Mouse (Mus musculus): ENCODE data around the gene Kiz. TPM values are rescaled to one million over a fixed set of nuclear protein-coding genes. Genes with fewer than 3 reads are reported as not detected.

Gene Kiz
- total RNA-seq (2022), result 100 to 1,000 TPM; 111 to 137 (median 121) TPM

- DNase-seq (ENCODE audit: low spot score), result peak; percentile 93
Observed at GRCm38 (mm10) chr2:146855599-146856039, at the start of gene Kiz. Gene Kiz (plus strand): TSS chr2:146855864.

DNA sequence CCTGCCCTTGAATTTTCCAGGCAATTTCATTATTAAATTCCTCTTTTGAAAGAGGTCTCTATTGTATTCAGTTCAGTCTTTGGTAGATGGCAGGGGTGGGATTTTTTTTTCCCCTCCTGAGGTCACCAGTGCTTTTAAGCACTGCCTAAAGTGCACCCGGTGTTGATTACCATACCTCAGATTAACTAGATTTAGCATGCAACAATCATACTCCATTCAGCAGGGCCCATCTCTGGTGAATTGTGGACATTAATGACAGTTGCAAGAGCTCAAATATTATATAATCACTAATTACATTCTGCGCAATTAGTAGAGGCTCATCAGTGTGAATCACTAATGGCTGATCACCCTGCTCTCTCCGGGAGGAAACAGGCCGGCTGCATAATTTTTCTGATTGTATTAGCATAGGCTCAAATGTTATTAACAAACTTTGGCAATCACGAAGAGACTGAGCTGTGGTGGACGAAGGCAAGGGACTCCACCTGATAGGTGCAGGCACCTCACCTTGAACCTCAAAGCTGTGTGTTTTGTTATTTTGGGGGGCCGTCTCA, 45.9 kb upstream of the Kiz start:
- DNase-seq (ENCODE audit: low spot score), result no peak

DNA sequence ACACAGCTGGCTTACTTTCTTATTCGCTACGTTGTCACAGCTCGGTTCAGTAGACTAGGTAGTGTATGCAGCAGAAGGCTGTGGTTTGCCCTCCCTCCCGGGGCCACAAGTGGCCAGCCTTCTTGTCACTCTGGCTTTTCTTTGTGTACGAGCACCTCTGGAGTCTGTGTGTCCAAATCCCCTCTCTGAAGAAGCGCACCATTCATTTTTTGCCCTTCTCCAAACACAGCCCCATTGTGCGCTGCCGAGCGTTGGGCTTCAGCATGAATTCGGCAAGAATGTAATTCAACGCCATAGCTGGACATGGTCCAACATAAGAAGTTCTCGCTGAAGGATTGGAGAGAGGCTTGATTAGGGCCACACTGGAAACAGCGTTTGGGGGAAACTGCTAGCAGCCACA, 45.0 kb upstream of the Kiz start:
- DNase-seq (ENCODE audit: low spot score), result no peak

DNA sequence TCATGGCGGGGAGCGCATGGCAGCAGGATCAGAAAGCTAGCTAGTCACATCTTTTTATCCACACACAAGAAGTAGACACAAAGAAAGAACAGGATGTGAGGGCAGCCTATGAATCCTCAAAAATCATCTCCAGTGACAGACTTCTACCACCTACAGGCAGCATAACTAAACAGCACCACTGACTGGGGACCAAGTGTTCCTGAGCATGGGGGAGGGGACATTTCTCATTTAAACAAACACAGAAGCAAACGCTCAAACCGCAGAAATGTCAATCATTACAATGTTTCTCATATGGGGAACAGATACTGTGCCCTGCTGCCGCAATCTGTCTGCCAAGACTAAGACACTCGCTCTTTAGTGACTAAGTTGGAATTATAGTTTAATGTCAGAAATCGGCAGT, 40.7 kb upstream of the Kiz start:
- no peak for DNase-seq (ENCODE audit: low spot score)

GRCm38 (mm10) chr2:146819065-146819464, 36.6 kb upstream of the Kiz start:
- no peak for DNase-seq (ENCODE audit: low spot score)

- no peak for DNase-seq (ENCODE audit: low spot score)
Observed at GRCm38 (mm10) chr2:146823483-146823951, 32.1 kb upstream of the Kiz start.

DNA sequence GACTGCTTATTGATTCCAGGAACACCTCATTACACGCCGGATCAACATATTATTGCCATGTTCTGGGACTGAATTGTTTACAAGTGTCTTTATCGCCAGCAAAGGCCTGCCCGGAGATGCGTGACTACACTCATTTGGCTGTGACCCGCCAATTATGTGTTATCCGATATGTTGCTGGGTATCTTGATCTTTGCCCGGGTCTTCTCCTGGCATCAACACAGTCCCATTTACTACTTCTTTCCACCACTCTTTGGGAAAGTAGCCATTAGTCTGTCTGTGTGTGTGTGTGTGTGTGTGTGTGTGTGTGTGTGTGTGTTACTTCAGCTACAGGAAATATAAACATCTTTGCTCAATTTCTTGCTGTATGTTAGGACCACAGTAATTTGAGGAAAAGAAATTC, 31.6 kb upstream of the Kiz start:
- DNase-seq (ENCODE audit: low spot score), result no peak

- no peak for DNase-seq (ENCODE audit: low spot score)
Observed at GRCm38 (mm10) chr2:146828006-146828405, 27.7 kb upstream of the Kiz start.

GRCm38 (mm10) chr2:146833222-146834063, 22.2 kb upstream of the Kiz start:
- DNase-seq (ENCODE audit: low spot score), result no peak

DNA sequence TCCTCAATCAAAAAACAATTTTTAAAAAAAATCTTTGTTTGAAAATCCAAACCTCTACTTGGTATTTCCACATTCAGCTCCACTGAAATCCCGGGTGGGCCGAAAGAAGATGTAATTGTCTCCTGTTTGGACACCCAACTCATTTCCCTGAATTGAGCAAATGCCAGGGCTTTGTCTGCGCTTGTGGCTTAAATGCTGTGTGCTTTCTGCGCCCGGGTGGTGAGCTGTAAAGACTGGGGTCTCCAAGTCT, 21.7 kb upstream of the Kiz start:
- DNase-seq (ENCODE audit: low spot score), result no peak

GRCm38 (mm10) chr2:146834314-146835201, 21.1 kb upstream of the Kiz start:
- DNase-seq (ENCODE audit: low spot score), result no peak

DNA sequence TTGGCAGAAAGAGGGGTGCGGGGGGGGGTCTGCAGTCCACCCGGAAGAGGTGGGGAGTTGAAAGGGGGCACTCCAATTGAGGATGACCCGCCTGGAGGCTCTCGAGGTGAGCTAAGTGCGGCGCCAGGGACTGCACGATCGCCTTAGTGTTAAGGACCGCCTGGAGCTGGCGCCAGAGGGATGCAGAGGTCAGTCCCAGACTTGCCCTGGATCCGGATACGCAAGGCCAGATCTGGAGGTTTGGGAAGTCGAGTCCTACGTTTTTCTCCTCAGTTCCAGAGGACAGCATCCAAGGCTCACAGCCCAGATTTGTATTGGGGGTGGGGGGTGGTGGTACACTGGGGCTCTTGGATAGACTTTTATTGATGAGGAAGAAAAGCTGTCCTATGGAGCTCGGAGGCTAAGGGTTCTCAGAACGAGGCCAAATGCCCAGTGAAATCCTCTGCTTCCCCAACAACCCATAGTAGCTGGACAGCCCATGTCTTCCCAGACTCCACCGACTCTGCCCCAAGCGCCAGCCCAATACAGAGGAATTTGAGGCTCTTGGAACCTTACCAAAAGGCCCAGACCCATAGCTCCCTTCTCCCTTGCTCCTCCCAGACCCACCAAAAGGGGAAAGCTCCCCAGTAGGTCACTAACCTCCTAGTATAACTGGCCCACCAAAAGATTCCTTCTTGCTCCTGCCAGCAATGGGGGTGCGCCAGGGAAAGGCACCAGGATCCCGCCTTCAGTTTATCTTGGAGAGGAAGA, 20.2 kb upstream of the Kiz start:
- no peak for DNase-seq (ENCODE audit: low spot score)

DNA sequence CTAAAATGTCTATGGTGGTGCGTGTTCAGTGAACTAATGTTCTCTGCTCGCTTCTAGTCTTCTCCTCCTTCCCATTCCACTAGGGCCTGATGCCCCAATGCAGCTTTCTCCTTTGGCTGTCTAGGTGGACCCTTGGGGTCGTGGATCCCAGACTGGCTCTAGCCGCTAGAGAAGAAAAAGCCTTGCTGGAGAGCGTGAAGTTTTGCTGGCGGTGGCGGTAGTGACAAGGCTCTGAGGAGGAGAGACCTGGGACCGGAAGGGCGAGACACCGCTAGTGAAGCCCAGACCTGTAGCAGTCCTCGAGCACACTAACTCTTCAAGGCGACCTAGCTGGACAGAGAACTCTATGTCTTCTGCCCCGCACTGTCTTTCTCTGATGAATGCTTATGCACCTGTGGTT, 19.4 kb upstream of the Kiz start:
- no peak for DNase-seq (ENCODE audit: low spot score)

DNA sequence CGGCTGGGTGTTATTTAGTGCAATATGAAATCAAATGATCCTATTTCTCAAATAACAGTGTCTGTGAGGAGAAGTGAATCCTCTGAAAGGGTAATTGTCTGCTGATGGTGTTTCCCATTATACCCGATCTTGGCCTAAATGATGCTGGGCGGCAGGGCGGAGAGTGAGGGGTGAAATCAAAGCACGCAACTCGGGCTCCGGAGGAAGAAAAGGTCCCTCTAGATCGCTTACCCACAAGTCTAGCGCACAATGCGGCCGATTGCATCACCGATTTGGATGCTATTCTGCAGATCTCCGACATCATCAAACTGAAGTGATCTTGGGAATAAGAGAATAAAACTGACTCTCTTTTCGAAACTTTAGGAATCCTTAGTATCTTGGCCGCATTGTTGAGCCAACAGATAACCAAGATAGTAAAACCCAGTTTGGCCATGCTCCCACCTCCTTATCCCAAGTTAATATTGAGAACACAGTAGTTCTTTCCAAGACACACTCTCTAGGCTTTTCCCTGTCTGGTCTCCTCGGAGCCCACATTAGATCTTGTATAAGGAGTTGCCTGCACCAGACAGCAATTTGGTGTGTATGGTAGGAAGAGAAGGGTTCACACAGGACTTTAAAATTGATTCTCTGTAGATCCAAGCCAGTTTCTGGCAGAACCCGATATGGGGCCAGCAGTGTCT, 18.7 kb upstream of the Kiz start:
- no peak for DNase-seq (ENCODE audit: low spot score)

GRCm38 (mm10) chr2:146837653-146838052, 18.0 kb upstream of the Kiz start:
- no peak for DNase-seq (ENCODE audit: low spot score)

DNA sequence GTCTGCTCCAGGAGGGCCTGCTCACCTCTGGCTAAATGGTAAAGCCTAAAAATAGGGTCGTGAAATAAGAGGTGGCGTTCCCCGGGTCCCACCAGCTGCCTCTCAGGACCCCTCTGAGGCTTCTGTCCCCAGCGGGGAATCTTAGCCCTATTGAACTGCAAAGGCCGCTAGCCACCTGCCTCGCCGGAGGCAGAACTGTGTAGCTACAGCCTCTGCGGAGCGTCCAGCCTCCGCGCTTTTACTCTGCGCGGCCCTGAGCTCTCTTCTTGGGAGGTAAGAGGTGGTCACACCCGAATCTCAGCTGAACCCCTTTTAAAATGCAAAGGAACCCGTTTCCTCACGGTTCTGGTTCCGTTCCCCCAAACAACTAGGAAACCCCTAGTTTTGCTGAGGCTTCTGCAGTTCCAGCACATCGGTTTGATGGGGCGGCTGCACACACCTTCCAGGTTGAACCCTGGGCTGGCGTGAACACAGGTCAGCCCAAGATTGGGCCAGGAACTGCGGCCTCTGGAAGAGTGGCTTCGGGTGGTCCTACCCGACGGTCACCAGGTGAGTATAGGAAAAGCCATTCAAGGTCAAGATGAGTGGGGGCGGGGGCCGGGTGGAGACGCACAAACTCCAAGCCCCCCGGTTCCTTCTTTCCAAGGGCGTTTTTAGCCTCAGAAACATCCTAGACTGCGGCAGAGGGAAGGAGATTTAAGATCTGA, 16.9 kb upstream of the Kiz start:
- DNase-seq (ENCODE audit: low spot score), result no peak

GRCm38 (mm10) chr2:146839303-146840030, 16.2 kb upstream of the Kiz start:
- DNase-seq (ENCODE audit: low spot score), result no peak

- DNase-seq (ENCODE audit: low spot score), result no peak
Observed at GRCm38 (mm10) chr2:146847863-146848262, 7.8 kb upstream of the Kiz start.

DNA sequence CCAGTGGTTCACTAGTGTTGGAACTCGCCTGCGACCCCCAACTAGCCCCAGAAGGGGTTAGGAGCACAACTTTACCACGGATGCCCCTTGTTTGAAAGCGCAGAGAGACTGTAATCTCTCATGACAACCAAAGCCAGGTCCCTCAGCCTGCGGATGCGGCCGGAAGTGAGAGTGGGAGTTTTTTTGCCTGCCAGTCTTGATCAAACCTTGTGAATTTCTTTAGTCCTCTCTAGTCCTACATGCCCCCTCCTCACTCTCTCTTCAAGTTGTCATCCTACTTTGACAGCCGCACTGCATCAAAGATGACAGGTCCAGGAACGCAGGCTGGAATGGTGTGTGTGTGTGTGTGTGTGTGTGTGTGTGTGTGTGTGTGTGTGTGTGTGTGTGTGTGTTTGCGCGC, 456 bp downstream of the Kiz start:
- no peak for DNase-seq (ENCODE audit: low spot score)

DNA sequence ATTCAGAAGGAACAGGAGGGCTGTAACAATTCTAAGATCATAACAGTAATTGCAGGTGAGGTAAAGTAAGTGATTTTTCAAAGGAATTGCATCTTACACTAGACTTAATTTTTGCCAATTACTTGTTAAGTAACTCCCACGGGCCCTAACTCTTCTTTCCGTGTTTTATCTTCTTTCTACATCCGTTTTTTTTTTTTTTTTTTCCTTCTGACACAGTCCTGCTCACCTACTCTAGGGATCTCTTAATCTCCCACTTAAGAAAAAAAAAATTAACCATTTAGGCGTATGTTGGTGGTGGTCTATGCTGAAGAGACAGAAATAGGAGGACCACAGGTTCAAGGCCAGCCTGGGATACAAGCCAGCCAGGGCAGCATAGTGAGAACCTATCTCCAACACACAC, 1.2 kb downstream of the Kiz start:
- DNase-seq (ENCODE audit: low spot score), result no peak
